Mouse (Mus musculus) CD4-positive, CD25-positive, alpha-beta regulatory T cell, adult 2 months (primary cell): ENCODE measurements around the gene Pla2g4e.

Experiments used
- DNase-seq: peaks from one replicate; pipeline ENCODE4 v3.0.0-alpha.2; 2012; ENCODE audit warnings: low read depth, low spot score

The Pla2g4e gene

GRCm38 (mm10) chr2:120157606-120158005 is 87.5 kb downstream of the Pla2g4e start:
- DNase-seq: peak; percentile 53

GRCm38 (mm10) chr2:120154361-120154894 is 90.7 kb downstream of the Pla2g4e start, which contains the start of gene Ehd4:
Ehd4 (minus strand) TSS chr2:120154606.
- DNase-seq: peak; percentile 99

- DNase-seq: peak; percentile 49
Observed at GRCm38 (mm10) chr2:120153586-120154360, 91.4 kb downstream of the Pla2g4e start.

- DNase-seq: no peak
Observed at GRCm38 (mm10) chr2:120150571-120150970, 94.6 kb downstream of the Pla2g4e start.

- no peak for DNase-seq
Observed at GRCm38 (mm10) chr2:120149634-120150033, 95.5 kb downstream of the Pla2g4e start.

GRCm38 (mm10) chr2:120147999-120148398 is 97.1 kb downstream of the Pla2g4e start:
- DNase-seq: no peak

GRCm38 (mm10) chr2:120147364-120147763 is 97.8 kb downstream of the Pla2g4e start:
- DNase-seq: no peak

- DNase-seq: no peak
Observed at GRCm38 (mm10) chr2:120146543-120146942, 98.6 kb downstream of the Pla2g4e start.

GRCm38 (mm10) chr2:120144390-120144789 is 100.7 kb downstream of the Pla2g4e start:
- DNase-seq: no peak

- DNase-seq: no peak
Observed at GRCm38 (mm10) chr2:120142336-120142735, 102.8 kb downstream of the Pla2g4e start.

- DNase-seq: no peak
Observed at GRCm38 (mm10) chr2:120141671-120142070, 103.5 kb downstream of the Pla2g4e start.

- no peak for DNase-seq
Observed at GRCm38 (mm10) chr2:120140326-120140725, 104.8 kb downstream of the Pla2g4e start.

GRCm38 (mm10) chr2:120139091-120139490 is 106.0 kb downstream of the Pla2g4e start:
- no peak for DNase-seq

GRCm38 (mm10) chr2:120137281-120137680 is 107.9 kb downstream of the Pla2g4e start:
- DNase-seq: no peak

- DNase-seq: no peak
Observed at GRCm38 (mm10) chr2:120134453-120135075, 110.6 kb downstream of the Pla2g4e start.

- DNase-seq: no peak
Observed at GRCm38 (mm10) chr2:120131881-120132280, 113.3 kb downstream of the Pla2g4e start.

- no peak for DNase-seq
Observed at GRCm38 (mm10) chr2:120129252-120129908, 115.8 kb downstream of the Pla2g4e start.

- DNase-seq: no peak
Observed at GRCm38 (mm10) chr2:120128611-120129051, 116.5 kb downstream of the Pla2g4e start.

- DNase-seq: no peak
Observed at GRCm38 (mm10) chr2:120128011-120128410, 117.1 kb downstream of the Pla2g4e start.

- DNase-seq: no peak
Observed at GRCm38 (mm10) chr2:120126901-120127300, 118.2 kb downstream of the Pla2g4e start.

GRCm38 (mm10) chr2:120126408-120126807 is 118.7 kb downstream of the Pla2g4e start:
- DNase-seq: no peak

GRCm38 (mm10) chr2:120125461-120125860 is 119.7 kb downstream of the Pla2g4e start:
- no peak for DNase-seq
